Mouse (Mus musculus): ENCODE measurements around the gene Zfp112.

DNA sequence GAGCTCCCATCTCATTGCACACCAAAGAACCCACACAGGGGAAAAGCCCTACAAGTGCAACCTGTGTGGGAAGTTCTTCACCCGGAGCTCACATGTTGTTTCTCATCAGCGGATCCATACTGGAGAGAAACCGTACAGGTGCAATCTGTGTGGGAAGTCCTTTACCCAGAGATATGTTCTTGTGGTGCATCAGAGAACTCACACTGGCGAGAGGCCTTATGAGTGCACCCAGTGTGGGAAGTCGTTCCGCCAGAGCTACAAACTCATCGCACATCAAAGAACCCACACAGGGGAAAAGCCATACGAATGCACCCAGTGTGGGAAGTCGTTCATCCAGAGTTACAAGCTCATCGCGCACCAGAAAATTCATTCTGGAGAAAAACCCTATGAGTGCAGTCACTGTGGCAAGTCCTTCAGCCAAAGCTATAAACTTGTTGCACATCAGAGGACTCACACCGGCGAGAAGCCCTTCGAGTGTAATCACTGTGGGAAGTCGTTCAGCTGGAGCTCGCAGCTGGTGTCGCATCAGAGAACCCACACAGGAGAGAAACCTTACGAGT lies 6.9 kb upstream of the Zfp112 start:
- TF ChIP-seq MYC (IDR thresholded peaks at IDR 0.05; ENCODE audit: low read depth, low read length), result no peak
- no peak for TF ChIP-seq CTCF (conservative IDR thresholded peaks at IDR 0.05 in 1 of 2, IDR thresholded peaks at IDR 0.05 in 1 of 2; ENCODE audit: low read depth in 2 of 2, low read length in 2 of 2)
- TF ChIP-seq EP300 (IDR thresholded peaks at IDR 0.05; ENCODE audit: low read length), result no peak
- TF ChIP-seq POLR2A (IDR thresholded peaks at IDR 0.05; ENCODE audit: low read depth, low read length), result no peak
- TF ChIP-seq RCOR1 (conservative IDR thresholded peaks at IDR 0.05; ENCODE audit: low read depth, low read length), result no peak
- TF ChIP-seq PAX5 (IDR thresholded peaks at IDR 0.05; ENCODE audit: low read length), result no peak
